Mouse (Mus musculus) forebrain, embryonic 12.5 days (tissue): Measurements from ENCODE around the gene Vps16. TPM values are rescaled to one million over a fixed set of nuclear protein-coding genes. Genes with fewer than 3 reads are reported as not detected.

Experiments used
- ATAC-seq: fragments of 200-750 bp; cut with Nextera tagmentation; 2 replicates; pipeline ENCODE4 v1.8.0; 2017; ENCODE audit warnings: moderate TSS enrichment; ENCODE audit not compliant: low FRiP score
- H3K27ac ChIP-seq: fragments of 300-500 bp; sonication (generic); 2 replicates; pipeline ENCODE4 v1.5.1; 2016; ENCODE audit warnings: mild to moderate bottlenecking
- H3K27me3 ChIP-seq: fragments of 300-500 bp; sonication (generic); 2 replicates; pipeline ENCODE4 v1.6.1; 2016; ENCODE audit warnings: mild to moderate bottlenecking
- H3K36me3 ChIP-seq: fragments of 300-500 bp; sonication (generic); replicated peaks from 2 replicates; pipeline ENCODE4 v1.6.1; 2016; ENCODE audit warnings: mild to moderate bottlenecking
- H3K4me1 ChIP-seq: fragments of 300-500 bp; sonication (generic); 2 replicates; pipeline ENCODE4 v1.6.1; 2016
- H3K4me2 ChIP-seq: fragments of 300-500 bp; sonication (generic); 2 replicates; pipeline ENCODE4 v1.6.1; 2016; ENCODE audit warnings: mild to moderate bottlenecking, moderate library complexity
- H3K4me3 ChIP-seq: fragments of 300-500 bp; sonication (generic); replicated peaks from 2 replicates; pipeline ENCODE4 v1.5.1; 2016; ENCODE audit warnings: mild to moderate bottlenecking
- H3K9ac ChIP-seq: fragments of 300-500 bp; sonication (generic); 2 replicates; pipeline ENCODE4 v1.6.1; 2016; ENCODE audit warnings: mild to moderate bottlenecking
- H3K9me3 ChIP-seq: fragments of 300-500 bp; sonication (generic); 2 replicates; pipeline ENCODE4 v1.6.1; 2016
- WGBS: fragments of 180-500 bp; shearing (Covaris S2); methylation state at CpG from one replicate; pipeline ENCODE4 v1.1.7; 2016; 5-methylcytosine and 5-hydroxymethylcytosine counted together
- polyA plus RNA-seq: library from polyadenylated mRNA; unstranded; fragments of >200 nt; fragmentation: Nextera tagmentation; extraction: Ambion mirVana; gene quantifications from 2 replicates; pipeline ENCODE4 v1.2.1, GENCODE M21; 2016

Gene Vps16
- polyA plus RNA-seq, 1 experiment from 2014 or later, result 133 TPM

GRCm38 (mm10) chr2:130400046-130400445 is 24.1 kb upstream of the Vps16 start:
- Histone ChIP-seq H3K9ac (no peak overlapping the region), H3K36me3 (no peaks in the 10 kb centered on the region), H3K27ac (no peak overlapping the region), H3K4me3 (no peak overlapping the region), H3K4me1 (peaks cover 28% of the 10 kb centered on the region), H3K4me2 (no peak overlapping the region), H3K9me3 (no peaks in the 10 kb centered on the region), H3K27me3 (peaks cover 26% of the 10 kb centered on the region)
- 97% methylated on average over 1 of the region's 1 CpGs for WGBS
- no peak for ATAC-seq

GRCm38 (mm10) chr2:130401891-130402290 is 22.2 kb upstream of the Vps16 start:
- Histone ChIP-seq H3K36me3 (no peaks in the 10 kb centered on the region), H3K27me3 (peaks cover 32% of the 10 kb centered on the region), H3K27ac (no peak overlapping the region), H3K4me1 (peaks cover 22% of the 10 kb centered on the region), H3K9ac (no peak overlapping the region), H3K4me3 (no peak overlapping the region), H3K4me2 (no peak overlapping the region), H3K9me3 (no peaks in the 10 kb centered on the region)
- 84% methylated on average over 4 of the region's 4 CpGs for WGBS
- no peak for ATAC-seq

GRCm38 (mm10) chr2:130404939-130405338 is 19.2 kb upstream of the Vps16 start, which contains the start of the genes Gm28372 and 1700020A23Rik:
Gene Gm28372, plus strand, starts transcription at chr2:130405239.
Gene 1700020A23Rik, plus strand, starts transcription at chr2:130405259.
- H3K4me2 ChIP-seq, result no peak within 1 kb of the TSS
- WGBS, result 90% methylated on average over 1 of the region's 1 CpGs
- H3K9me3 ChIP-seq, result no peaks in the 10 kb centered on the region
- H3K4me1 ChIP-seq, result peaks cover 14% of the 10 kb centered on the region; the same call in 1 of the 2 replicates
- H3K36me3 ChIP-seq, result no peaks in the 10 kb centered on the region
- no peak for ATAC-seq
- H3K9ac ChIP-seq, result no peak within 1 kb of the TSS
- no peak within 1 kb of the TSS for H3K27ac ChIP-seq
- peaks cover 29% of the 10 kb centered on the region for H3K27me3 ChIP-seq
- H3K4me3 ChIP-seq, result no peak within 1 kb of the TSS

GRCm38 (mm10) chr2:130406178-130406577 is 18.0 kb upstream of the Vps16 start, which contains the start of gene Tmem239:
Gene Tmem239, plus strand, starts transcription at chr2:130406478.
- ATAC-seq, result no peak
- Histone ChIP-seq H3K4me1 (peaks cover 8% of the 10 kb centered on the region; the same call in 1 of the 2 replicates), H3K9ac (no peak within 1 kb of the TSS), H3K36me3 (no peaks in the 10 kb centered on the region), H3K27me3 (peaks cover 29% of the 10 kb centered on the region), H3K4me2 (no peak within 1 kb of the TSS), H3K4me3 (no peak within 1 kb of the TSS), H3K9me3 (no peaks in the 10 kb centered on the region), H3K27ac (no peak within 1 kb of the TSS)
- 72% methylated on average over 2 of the region's 2 CpGs for WGBS

- H3K27me3 ChIP-seq, result peaks cover 25% of the 10 kb centered on the region
- no peak overlapping the region for H3K4me2 ChIP-seq
- H3K36me3 ChIP-seq, result no peaks in the 10 kb centered on the region
- no peak for ATAC-seq
- H3K9me3 ChIP-seq, result no peaks in the 10 kb centered on the region
- WGBS, result 19% methylated on average over 6 of the region's 6 CpGs
- H3K4me3 ChIP-seq, result no peak overlapping the region
- peaks cover 11% of the 10 kb centered on the region; the same call in 1 of the 2 replicates for H3K4me1 ChIP-seq
- H3K9ac ChIP-seq, result no peak overlapping the region
- H3K27ac ChIP-seq, result no peak overlapping the region
Measured at GRCm38 (mm10) chr2:130408194-130408593, 15.9 kb upstream of the Vps16 start.

- 38% methylated on average over 16 of the region's 16 CpGs for WGBS
- H3K4me3 ChIP-seq, result no peak overlapping the region
- no peaks in the 10 kb centered on the region for H3K36me3 ChIP-seq
- peak; percentile 84; the same call in 1 of the 2 replicates for ATAC-seq
- peaks cover 11% of the 10 kb centered on the region; the same call in 1 of the 2 replicates for H3K4me1 ChIP-seq
- no peak overlapping the region for H3K9ac ChIP-seq
- H3K27ac ChIP-seq, result no peak overlapping the region
- no peaks in the 10 kb centered on the region for H3K9me3 ChIP-seq
- H3K27me3 ChIP-seq, result peaks cover 17% of the 10 kb centered on the region
- H3K4me2 ChIP-seq, result no peak overlapping the region
Measured at GRCm38 (mm10) chr2:130411558-130412495, 12.3 kb upstream of the Vps16 start.

- H3K9me3 ChIP-seq, result no peaks in the 10 kb centered on the region
- peaks cover 11% of the 10 kb centered on the region; the same call in 1 of the 2 replicates for H3K4me1 ChIP-seq
- no peak for ATAC-seq
- peaks cover 10% of the 10 kb centered on the region for H3K27me3 ChIP-seq
- no peak overlapping the region for H3K4me3 ChIP-seq
- H3K4me2 ChIP-seq, result no peak overlapping the region
- H3K27ac ChIP-seq, result no peak overlapping the region
- H3K9ac ChIP-seq, result no peak overlapping the region
- no peaks in the 10 kb centered on the region for H3K36me3 ChIP-seq
- 82% methylated on average over 3 of the region's 3 CpGs for WGBS
Measured at GRCm38 (mm10) chr2:130412775-130413174, 11.4 kb upstream of the Vps16 start.

- ATAC-seq, result no peak
- Histone ChIP-seq H3K27ac (no peak overlapping the region), H3K9ac (no peak overlapping the region), H3K4me3 (no peak overlapping the region), H3K36me3 (peaks cover 10% of the 10 kb centered on the region), H3K9me3 (no peaks in the 10 kb centered on the region), H3K27me3 (peaks cover 5% of the 10 kb centered on the region; the same call in 1 of the 2 replicates), H3K4me2 (no peak overlapping the region), H3K4me1 (0 out of 2 replicates have a peak, but pooled peaks cover 4% of the 10 kb centered on the region)
- 79% methylated on average over 6 of the region's 6 CpGs for WGBS
Measured at GRCm38 (mm10) chr2:130414094-130414856, 9.9 kb upstream of the Vps16 start.

GRCm38 (mm10) chr2:130421781-130422620 is 2.1 kb upstream of the Vps16 start:
- H3K4me1 ChIP-seq, result peaks cover 31% of the 10 kb centered on the region
- H3K36me3 ChIP-seq, result peaks cover 24% of the 10 kb centered on the region
- H3K27ac ChIP-seq, result no peak overlapping the region
- H3K27me3 ChIP-seq, result no peaks in the 10 kb centered on the region
- no peaks in the 10 kb centered on the region for H3K9me3 ChIP-seq
- 95% methylated on average over 26 of the region's 26 CpGs for WGBS
- H3K9ac ChIP-seq, result no peak overlapping the region
- ATAC-seq, result no peak
- H3K4me2 ChIP-seq, result no peak overlapping the region
- no peak overlapping the region for H3K4me3 ChIP-seq

- peak overlapping the region; percentile 89 for H3K9ac ChIP-seq
- 18% methylated on average over 49 of the region's 49 CpGs for WGBS
- peaks cover 31% of the 10 kb centered on the region for H3K4me1 ChIP-seq
- peak overlapping the region; percentile 90 for H3K27ac ChIP-seq
- no peaks in the 10 kb centered on the region for H3K9me3 ChIP-seq
- no peaks in the 10 kb centered on the region for H3K27me3 ChIP-seq
- peak overlapping the region; percentile 72 for H3K4me3 ChIP-seq
- peak overlapping the region; percentile 84 for H3K4me2 ChIP-seq
- peak; percentile 79 for ATAC-seq
- H3K36me3 ChIP-seq, result peaks cover 21% of the 10 kb centered on the region
Measured at GRCm38 (mm10) chr2:130423397-130424125, 578 bp upstream of the Vps16 start.

- H3K4me1 ChIP-seq, result peaks cover 31% of the 10 kb centered on the region
- peak overlapping the region; percentile 72 for H3K4me3 ChIP-seq
- peak overlapping the region; percentile 89 for H3K9ac ChIP-seq
- no peaks in the 10 kb centered on the region for H3K27me3 ChIP-seq
- peak overlapping the region; percentile 84 for H3K4me2 ChIP-seq
- ATAC-seq, result no peak
- H3K36me3 ChIP-seq, result peaks cover 12% of the 10 kb centered on the region; the same call in 1 of the 2 replicates
- H3K27ac ChIP-seq, result 0 out of 2 replicates have a peak overlapping the region, but pooled peaks have one; percentile 90
- no peaks in the 10 kb centered on the region for H3K9me3 ChIP-seq
- 48% methylated on average over 5 of the region's 5 CpGs for WGBS
Measured at GRCm38 (mm10) chr2:130425112-130425511, 973 bp downstream of the Vps16 start.
